Mouse (Mus musculus): Measurements from ENCODE around the gene Tagln2. TPM values are rescaled to one million over a fixed set of nuclear protein-coding genes. Genes with fewer than 3 reads are reported as not detected.

Gene Tagln2
- polyA plus RNA-seq, 1 experiment from 2014 or later, result 233 TPM

Other genes with a start within 250 kb of the Tagln2 start
- not detected in 2 replicates for gene Atp1a4, start 241.6 kb upstream of the Tagln2 start, polyA plus RNA-seq (2015; fragmentation: Nextera tagmentation; extraction: Ambion mirVana)
- gene Igsf8, start 238.4 kb upstream of the Tagln2 start, polyA plus RNA-seq (2015; fragmentation: Nextera tagmentation; extraction: Ambion mirVana), result 51.4 and 62.7 TPM in 2 replicates
- 5.0 and 8.4 TPM in 2 replicates for gene Atp1a2, start 202.0 kb upstream of the Tagln2 start, polyA plus RNA-seq (2015; fragmentation: Nextera tagmentation; extraction: Ambion mirVana)
- gene Kcnj9, start 170.7 kb upstream of the Tagln2 start, polyA plus RNA-seq (2015; fragmentation: Nextera tagmentation; extraction: Ambion mirVana), result 0.04 and 0.09 TPM in 2 replicates
- gene Kcnj10, start 158.8 kb upstream of the Tagln2 start, polyA plus RNA-seq (2015; fragmentation: Nextera tagmentation; extraction: Ambion mirVana), result 0.04 and 0.05 TPM in 2 replicates
- gene Pigm, start 123.5 kb upstream of the Tagln2 start, polyA plus RNA-seq (2015; fragmentation: Nextera tagmentation; extraction: Ambion mirVana), result 4.9 and 5.2 TPM in 2 replicates
- 0.47 and 0.52 TPM in 2 replicates for gene Slamf9, start 24.7 kb upstream of the Tagln2 start, polyA plus RNA-seq (2015; fragmentation: Nextera tagmentation; extraction: Ambion mirVana)
- 39.6 and 41.0 TPM in 2 replicates for gene Igsf9, start 18.3 kb upstream of the Tagln2 start, polyA plus RNA-seq (2015; fragmentation: Nextera tagmentation; extraction: Ambion mirVana)
- gene Cfap45, start 20.8 kb downstream of the Tagln2 start, polyA plus RNA-seq (2015; fragmentation: Nextera tagmentation; extraction: Ambion mirVana), result 2.2 and 2.3 TPM in 2 replicates
- 3.7 and 3.8 TPM in 2 replicates for gene Vsig8, start 55.9 kb downstream of the Tagln2 start, polyA plus RNA-seq (2015; fragmentation: Nextera tagmentation; extraction: Ambion mirVana)
- 0.11 and 0.12 TPM in 2 replicates for gene Slamf8, start 90.5 kb downstream of the Tagln2 start, polyA plus RNA-seq (2015; fragmentation: Nextera tagmentation; extraction: Ambion mirVana)
- 0.27 and 0.52 TPM in 2 replicates for gene Fcrl6, start 102.5 kb downstream of the Tagln2 start, polyA plus RNA-seq (2015; fragmentation: Nextera tagmentation; extraction: Ambion mirVana)
- 11.0 and 12.9 TPM in 2 replicates for gene Dusp23, start 132.9 kb downstream of the Tagln2 start, polyA plus RNA-seq (2015; fragmentation: Nextera tagmentation; extraction: Ambion mirVana)
- gene Crp, start 198.0 kb downstream of the Tagln2 start, polyA plus RNA-seq (2015; fragmentation: Nextera tagmentation; extraction: Ambion mirVana), result 0.19 TPM in 1 of 2 replicates, not detected in the other